Mouse (Mus musculus) mammary gland, adult 2 months (tissue): ENCODE measurements around the gene Dnhd1. TPM values are rescaled to one million over a fixed set of nuclear protein-coding genes. Genes with fewer than 3 reads are reported as not detected.

Source experiments
- polyA plus RNA-seq: library from polyadenylated mRNA; depleted of rRNA; stranded (reverse); fragments of >200 nt; gene quantifications from 2 replicates; pipeline ENCODE4 v1.2.3, GENCODE M21; 2012; ENCODE audit warnings: low replicate concordance; rRNA removed

The Dnhd1 gene
- polyA plus RNA-seq, result 2.3 and 5.4 TPM in 2 replicates

DNA sequence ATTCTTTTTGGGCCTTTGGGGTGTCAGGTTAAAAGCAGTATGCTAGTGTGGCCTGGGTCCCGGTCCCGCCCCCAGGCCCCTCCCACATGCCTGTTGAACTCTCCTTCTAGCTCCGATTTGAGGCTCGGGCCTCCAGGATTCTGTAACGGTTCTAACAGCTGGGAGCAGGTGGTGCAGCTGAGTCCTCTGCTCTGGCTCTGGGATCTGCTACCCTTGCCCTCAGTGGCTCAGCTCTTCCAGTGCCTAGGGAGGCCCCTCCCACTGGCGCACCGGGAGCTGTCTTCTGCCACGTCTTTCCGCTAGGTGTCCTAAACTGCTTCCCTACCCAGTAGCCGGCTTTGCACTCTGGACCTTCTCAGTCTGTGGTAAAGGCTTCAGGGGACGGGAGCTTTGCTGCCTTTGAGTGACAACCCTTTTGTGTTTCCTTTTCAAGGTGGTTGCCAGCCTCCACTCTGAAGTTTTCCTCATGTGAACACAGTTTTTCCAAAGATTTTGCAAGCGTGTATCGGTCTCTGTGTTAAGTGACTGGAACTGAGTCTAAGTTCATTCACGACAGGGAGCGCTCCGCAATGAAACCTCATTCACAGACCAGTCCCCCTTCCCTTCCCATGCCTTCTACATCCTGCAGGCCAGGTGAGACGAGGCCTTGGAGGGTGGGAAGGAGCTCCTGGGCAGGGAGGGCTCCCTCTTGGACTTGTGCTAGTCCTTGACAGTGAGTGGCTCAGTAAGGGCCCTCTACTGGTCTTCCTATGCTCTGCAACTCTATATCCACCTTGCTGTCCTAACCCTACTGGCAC lies at the start of gene Dnhd1:
Gene Dnhd1 (plus strand): TSS at position 189 of the 797 bp plus-strand sequence.

DNA sequence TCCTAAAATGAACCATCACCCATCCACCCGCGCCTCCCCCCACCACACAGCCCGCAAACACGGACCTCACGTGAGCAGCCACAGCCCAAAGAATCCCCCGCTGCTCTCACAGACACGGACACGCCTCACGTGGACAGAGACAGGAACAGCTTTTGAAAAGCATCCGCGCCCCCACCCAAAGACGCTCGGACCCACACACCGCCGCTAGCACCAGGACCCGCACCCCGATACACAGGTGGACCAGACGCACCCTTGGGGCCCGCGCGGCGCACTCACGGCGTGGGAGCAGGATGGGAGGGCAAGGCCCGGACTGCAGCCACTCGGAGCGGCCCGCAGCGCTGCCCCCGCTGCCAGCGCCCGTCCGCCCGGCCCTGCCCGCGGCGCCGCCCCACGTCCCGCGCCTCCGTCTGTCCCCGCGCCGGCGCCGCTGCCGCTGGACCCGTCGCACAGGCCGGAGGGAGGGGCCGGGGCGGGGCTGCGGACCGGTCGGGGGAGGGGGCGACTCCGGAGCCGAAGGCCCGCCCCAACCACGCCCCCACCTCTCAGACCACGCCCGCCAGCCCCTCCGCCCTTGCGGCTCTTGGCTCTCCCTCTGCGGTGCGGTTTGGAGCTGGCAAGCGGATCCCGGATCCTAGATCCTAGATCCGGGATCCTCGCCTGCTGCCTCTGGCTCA lies 17.4 kb upstream of the Dnhd1 start, which contains the start of gene Trim3:
Gene Trim3 (minus strand): TSS at position 445 of the 674 bp plus-strand sequence.

DNA sequence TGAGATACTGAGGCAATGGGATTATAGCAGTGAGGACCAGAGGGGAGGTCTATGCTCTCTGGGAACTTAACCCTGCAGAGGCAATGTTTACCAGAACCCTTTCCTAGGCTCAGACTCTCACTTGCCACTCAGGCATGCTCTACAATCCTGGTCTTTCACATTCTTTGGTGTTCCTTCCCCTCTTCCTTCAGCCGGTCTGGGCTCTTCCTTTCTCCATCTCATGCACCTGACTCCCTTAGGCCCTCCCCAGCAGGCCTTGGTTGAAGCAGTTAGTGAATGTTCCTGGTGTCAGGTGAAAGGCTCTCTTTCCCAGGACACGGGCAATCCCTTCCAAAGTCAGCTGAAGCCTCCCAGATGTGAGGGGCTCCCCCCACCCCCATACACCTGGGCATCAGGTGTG lies 10.9 kb upstream of the Dnhd1 start, which contains the start of gene Timm10b:
Gene Timm10b (plus strand): TSS at position 301 of the 400 bp plus-strand sequence.

DNA sequence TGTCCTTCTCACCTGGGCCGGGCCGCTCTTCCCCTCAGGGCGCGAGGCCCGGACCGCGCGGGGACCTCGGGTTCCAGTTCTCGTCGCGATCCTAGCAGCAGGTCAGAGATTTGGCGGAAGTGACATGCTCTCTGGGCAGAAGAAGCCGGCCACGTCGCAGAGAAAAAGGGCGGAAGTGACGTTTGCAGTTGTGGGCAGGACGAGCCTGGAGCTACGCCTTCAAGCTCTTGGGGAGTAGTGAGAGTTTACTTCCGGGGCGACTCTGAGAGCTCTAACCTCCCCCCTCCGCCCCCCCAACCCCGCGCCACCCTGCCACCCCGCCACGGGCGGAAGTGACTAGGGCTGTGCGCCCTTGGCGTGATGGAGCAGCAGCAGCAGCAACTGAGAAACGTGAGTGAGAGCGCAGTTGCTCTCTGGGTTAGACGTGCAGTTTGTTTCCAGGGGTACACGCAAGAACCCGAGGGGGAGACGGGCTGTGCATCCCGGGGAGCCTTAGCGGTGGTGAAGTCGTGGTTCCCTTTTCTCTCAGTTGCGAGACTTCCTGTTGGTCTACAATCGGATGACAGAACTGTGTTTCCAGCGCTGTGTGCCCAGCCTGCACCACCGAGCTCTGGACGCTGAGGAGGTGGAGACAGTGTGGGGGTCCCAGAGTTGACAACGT lies 10.3 kb upstream of the Dnhd1 start, which contains the start of the genes Arfip2 and Gm45799:
Gene Arfip2 (minus strand): TSS at position 184 of the 661 bp plus-strand sequence.
Gene Gm45799 (plus strand): TSS at position 320 of the 661 bp plus-strand sequence.

DNA sequence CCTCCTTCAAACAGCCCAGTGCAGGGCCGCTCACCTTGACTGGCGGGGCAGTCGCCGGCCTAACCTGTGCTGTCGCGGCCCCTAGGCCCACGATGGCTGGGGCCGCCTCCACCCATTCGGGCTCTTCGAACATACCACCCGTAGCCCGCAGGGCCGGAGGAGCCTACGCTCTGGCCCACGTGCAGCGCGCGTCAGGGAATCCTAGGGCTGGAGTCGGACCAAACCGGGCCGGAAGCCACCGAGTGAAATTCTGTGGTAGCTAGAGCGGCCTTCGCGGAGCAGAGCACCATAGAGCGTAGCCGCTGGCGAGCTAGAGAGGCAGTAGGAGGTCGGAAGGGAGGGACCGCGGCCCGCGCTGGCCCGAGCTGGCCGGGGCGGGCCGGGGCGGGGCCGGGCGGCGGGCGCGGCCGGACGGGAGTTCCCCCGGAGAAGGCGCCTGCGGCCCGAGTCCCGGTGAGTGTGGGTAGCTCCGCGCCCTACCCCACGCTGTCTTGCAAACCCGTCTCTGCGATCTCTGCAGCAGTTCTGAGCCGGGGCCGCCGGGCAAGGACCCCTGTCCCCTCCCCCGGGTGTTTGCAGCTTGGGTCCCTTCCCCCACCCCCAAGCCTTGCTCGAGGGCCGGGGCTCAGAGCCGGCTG lies 85.8 kb downstream of the Dnhd1 start, which contains the start of gene Ilk:
Gene Ilk (plus strand): TSS at position 329 of the 638 bp plus-strand sequence.

DNA sequence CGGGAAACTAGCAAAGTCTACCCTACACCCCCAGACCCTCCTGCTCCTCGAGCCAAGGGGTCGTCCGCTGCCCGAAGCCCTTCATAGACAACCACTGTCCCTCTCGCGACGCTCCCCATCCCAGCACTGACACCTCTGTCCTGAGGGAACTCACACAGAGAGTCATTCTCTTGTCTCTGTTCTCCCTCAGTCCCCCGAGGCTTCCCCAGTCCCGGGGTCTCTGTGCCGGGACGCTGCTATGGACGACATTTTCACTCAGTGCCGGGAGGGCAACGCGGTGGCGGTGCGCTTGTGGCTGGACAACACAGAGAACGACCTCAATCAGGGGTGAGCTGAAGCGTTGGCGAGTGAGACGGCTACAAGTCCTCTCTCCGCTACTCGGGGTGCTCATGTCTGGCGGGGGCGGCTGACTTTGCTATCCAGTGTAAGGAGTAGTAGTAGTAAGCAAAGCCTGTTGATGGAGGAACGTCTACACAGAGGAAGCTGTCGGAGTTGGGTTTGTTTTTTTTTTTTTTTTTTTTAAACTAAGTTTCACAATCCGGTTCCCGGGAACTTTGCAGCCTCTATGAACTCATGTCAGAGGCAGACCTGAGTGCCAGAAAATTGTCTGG lies 86.4 kb downstream of the Dnhd1 start, which contains the start of gene Rrp8:
Gene Rrp8 (minus strand): TSS at position 475 of the 611 bp plus-strand sequence.

DNA sequence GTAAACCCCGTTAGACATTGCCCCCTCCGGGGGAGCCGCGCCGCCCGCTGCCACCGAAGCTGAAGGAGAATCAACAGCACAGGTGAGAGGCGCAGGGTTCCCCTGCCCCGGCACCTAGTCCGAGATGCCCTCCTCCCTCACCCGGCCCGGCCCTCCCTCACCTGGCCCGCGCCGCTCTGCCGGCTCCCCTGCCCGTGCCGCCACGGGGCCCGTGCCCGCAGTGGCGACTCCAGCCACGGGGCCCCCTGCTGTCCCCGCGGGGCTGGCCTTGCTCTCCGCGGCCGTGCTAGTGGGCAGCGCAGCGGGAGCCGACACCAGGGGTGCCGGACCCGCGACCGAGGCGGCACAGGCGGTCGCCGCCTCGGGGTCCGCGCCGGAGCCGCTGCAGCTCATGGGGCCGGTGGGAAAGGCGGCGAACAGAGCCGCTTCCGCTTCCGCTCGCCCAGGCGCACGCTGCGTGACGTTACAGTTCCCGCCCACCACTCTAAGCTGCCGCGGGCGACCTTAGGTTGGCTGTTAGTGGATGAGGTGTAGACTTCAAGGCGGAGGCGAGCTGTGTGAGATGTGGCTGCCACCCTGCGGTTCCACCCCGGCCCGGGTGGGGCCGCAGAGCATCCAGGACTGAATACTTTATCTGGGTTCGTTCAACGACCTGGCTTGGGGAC lies 93.4 kb downstream of the Dnhd1 start, which contains the start of gene Taf10:
Gene Taf10 (minus strand): TSS at position 436 of the 665 bp plus-strand sequence.

DNA sequence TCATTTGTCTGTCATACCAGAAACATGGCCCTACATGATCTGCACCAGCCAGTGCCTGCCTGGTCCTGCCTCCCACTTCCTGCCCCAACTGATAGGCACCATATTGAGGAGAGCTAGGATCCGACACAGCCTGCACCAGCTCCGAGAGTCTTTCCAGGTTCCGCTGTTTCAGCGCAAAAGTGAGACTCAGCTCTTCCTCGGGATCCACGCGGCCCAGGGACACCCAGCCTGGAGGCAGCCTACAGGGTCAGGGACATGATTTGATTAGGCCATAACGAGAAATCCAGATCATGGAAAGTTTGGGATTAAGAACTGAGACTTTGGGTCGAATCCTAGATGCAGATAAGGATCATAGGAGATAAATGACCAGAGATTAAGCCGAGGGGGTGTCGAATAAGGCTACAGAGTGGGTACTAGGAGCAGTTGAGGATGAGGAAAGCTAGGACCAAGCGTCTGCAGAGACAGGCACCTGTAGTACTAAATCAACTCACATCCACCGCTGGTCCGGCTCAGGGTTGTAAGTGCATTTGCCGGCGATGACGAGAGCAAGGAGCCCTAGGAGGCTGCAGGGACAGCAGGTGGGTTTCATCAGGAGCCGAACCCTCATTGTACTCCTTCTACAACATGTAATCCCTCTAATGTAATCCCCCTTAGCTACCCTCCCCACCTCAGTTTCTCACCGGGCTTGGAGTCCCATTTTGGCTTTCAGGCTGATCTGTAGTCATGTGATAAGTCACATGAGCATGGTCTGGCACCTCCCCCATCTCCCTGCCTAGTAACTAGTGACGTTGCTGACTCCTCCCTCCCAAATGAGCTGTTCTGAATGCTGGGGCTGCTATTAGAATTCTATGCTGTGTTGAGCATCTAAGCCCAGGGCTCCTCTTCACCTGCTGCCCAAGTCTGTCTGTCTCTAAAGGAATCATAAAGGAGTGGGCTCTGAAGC lies 101.1 kb downstream of the Dnhd1 start, which contains the start of gene Tpp1:
Gene Tpp1 (minus strand): TSS at position 745 of the 943 bp plus-strand sequence.

Other genes with a start within 250 kb of the Dnhd1 start
- 0.27 and 0.30 TPM in 2 replicates for gene Cnga4, start 246.3 kb upstream of the Dnhd1 start, polyA plus RNA-seq
- not detected in 2 replicates for gene Cckbr, start 225.1 kb upstream of the Dnhd1 start, polyA plus RNA-seq
- 92.9 and 226 TPM in 2 replicates for gene Cavin3, start 168.5 kb upstream of the Dnhd1 start, polyA plus RNA-seq
- gene Smpd1, start 96.5 kb upstream of the Dnhd1 start, polyA plus RNA-seq, result 69.1 and 110 TPM in 2 replicates
- 23.3 and 35.9 TPM in 2 replicates for gene Apbb1, start 69.2 kb upstream of the Dnhd1 start, polyA plus RNA-seq
- 1.1 and 13.0 TPM in 2 replicates for gene Hpx, start 50.7 kb upstream of the Dnhd1 start, polyA plus RNA-seq
- 47.8 and 65.0 TPM in 2 replicates for gene Trim3, start 17.3 kb upstream of the Dnhd1 start, polyA plus RNA-seq
- 143 and 164 TPM in 2 replicates for gene Timm10b, start 10.8 kb upstream of the Dnhd1 start, polyA plus RNA-seq
- 58.6 and 60.8 TPM in 2 replicates for gene Arfip2, start 10.4 kb upstream of the Dnhd1 start, polyA plus RNA-seq
- 262 and 505 TPM in 2 replicates for gene Gm45799, start 10.3 kb upstream of the Dnhd1 start, polyA plus RNA-seq
- gene Ilk, start 85.8 kb downstream of the Dnhd1 start, polyA plus RNA-seq, result 124 and 195 TPM in 2 replicates
- gene Rrp8, start 86.6 kb downstream of the Dnhd1 start, polyA plus RNA-seq, result 8.2 and 10.6 TPM in 2 replicates
- 320 and 670 TPM in 2 replicates for gene Taf10, start 93.5 kb downstream of the Dnhd1 start, polyA plus RNA-seq
- 156 and 246 TPM in 2 replicates for gene Tpp1, start 101.4 kb downstream of the Dnhd1 start, polyA plus RNA-seq
- gene Dchs1, start 136.8 kb downstream of the Dnhd1 start, polyA plus RNA-seq, result 11.7 and 15.2 TPM in 2 replicates
- gene Mrpl17, start 160.3 kb downstream of the Dnhd1 start, polyA plus RNA-seq, result 220 and 240 TPM in 2 replicates